Mouse (Mus musculus) hindbrain, postnatal 0 days (tissue): Measurements from ENCODE around the gene Ivd. TPM values are rescaled to one million over a fixed set of nuclear protein-coding genes. Genes with fewer than 3 reads are reported as not detected.
A peak's percentile ranks its signal among the peaks of the same experiment; 100 is the strongest.

ENCODE experiments used
- ATAC-seq: fragments of 200-750 bp; cut with Nextera tagmentation; 2 replicates; pipeline ENCODE4 v1.8.0; 2017; ENCODE audit warnings: mild to moderate bottlenecking, moderate TSS enrichment, moderate library complexity
- DNase-seq: peaks from one replicate; pipeline ENCODE4 v3.0.0-alpha.2; 2015; ENCODE audit warnings: low spot score
- H3K27ac ChIP-seq: fragments of 300-500 bp; sonication (generic); 2 replicates; pipeline ENCODE4 v1.5.1; 2014; ENCODE audit warnings: mild to moderate bottlenecking
- H3K27me3 ChIP-seq: fragments of 300-500 bp; sonication (generic); 2 replicates; pipeline ENCODE4 v1.6.1; 2014; ENCODE audit warnings: low read length, mixed read lengths; ENCODE audit not compliant: insufficient read depth
- H3K36me3 ChIP-seq: fragments of 300-500 bp; sonication (generic); 2 replicates; pipeline ENCODE4 v1.6.1; 2014; ENCODE audit warnings: low read length, mixed read lengths; ENCODE audit not compliant: insufficient read depth
- H3K4me1 ChIP-seq: fragments of 300-500 bp; sonication (generic); 2 replicates; pipeline ENCODE4 v1.6.1; 2014; ENCODE audit warnings: antibody characterized with exemption, low read length, mixed read lengths; ENCODE audit not compliant: insufficient read depth
- H3K4me2 ChIP-seq: fragments of 300-500 bp; sonication (generic); 2 replicates; pipeline ENCODE4 v1.6.1; 2014; ENCODE audit warnings: low read depth, mild to moderate bottlenecking, low read length, moderate library complexity, mixed read lengths
- H3K4me3 ChIP-seq: fragments of 300-500 bp; sonication (generic); 2 replicates; pipeline ENCODE4 v1.5.1; 2014; ENCODE audit warnings: low read length
- H3K9ac ChIP-seq: fragments of 300-500 bp; sonication (generic); replicated peaks from 2 replicates; pipeline ENCODE4 v1.6.1; 2014; ENCODE audit warnings: mild to moderate bottlenecking, low read length, moderate library complexity, mixed read lengths
- H3K9me3 ChIP-seq: fragments of 300-500 bp; sonication (generic); 2 replicates; pipeline ENCODE4 v1.6.1; 2016; ENCODE audit warnings: low read length, mixed read lengths
- CTCF ChIP-seq: IDR thresholded peaks from 2 replicates; pipeline ENCODE4 v1.5.1; 2016; ENCODE audit warnings: antibody characterized with exemption, control low read depth, low read depth
- WGBS: fragments of 180-500 bp; shearing (Covaris S2); extraction: QIAGEN DNeasy Blood & Tissue Kit; methylation state at CpG from one replicate; pipeline ENCODE4 v1.1.7; 2014; 5-methylcytosine and 5-hydroxymethylcytosine counted together
- polyA plus RNA-seq: library from polyadenylated mRNA; unstranded; fragments of >200 nt; fragmentation: Nextera tagmentation; extraction: Ambion mirVana; gene quantifications from 2 replicates; pipeline ENCODE4 v1.2.1, GENCODE M21; 2015
- total RNA-seq: library from RNA; depleted of rRNA; stranded (reverse); fragments of >200 nt; gene quantifications from 2 replicates; pipeline ENCODE4 v1.2.3, GENCODE M21; 2014

The Ivd gene
- total and polyA plus RNA-seq, 2 experiments from 2014 or later = 61.7 to 101 TPM

DNA sequence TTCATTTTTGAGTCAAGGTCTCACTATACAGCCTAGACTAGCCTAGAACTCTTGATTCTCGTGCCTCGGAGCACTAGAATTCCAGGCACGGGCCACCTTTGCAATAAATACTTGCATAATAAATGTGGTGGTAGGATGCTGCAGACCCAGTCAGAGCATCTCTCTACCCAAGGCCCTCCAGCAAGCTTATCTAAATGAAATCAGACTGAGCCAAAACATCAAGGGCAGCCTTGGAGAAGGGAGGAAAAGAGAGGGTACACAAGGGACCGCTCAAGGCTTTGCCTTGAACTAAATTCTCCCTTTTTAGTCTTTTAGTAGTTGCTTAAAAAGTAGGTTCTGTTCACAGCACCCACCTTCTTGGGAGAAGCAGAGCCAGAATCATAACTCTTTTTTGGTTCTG, 29.4 kb downstream of the Ivd start:
- no peak overlapping the region for H3K9ac ChIP-seq
- no peaks in the 10 kb centered on the region for H3K4me1 ChIP-seq
- no peak for TF ChIP-seq CTCF
- WGBS = 81% methylated on average over 4 of the region's 4 CpGs
- H3K27me3 ChIP-seq = peaks cover 13% of the 10 kb centered on the region
- no peak for DNase-seq
- H3K36me3 ChIP-seq = no peaks in the 10 kb centered on the region
- H3K27ac ChIP-seq = no peak overlapping the region
- H3K4me2 ChIP-seq = no peak overlapping the region
- no peak overlapping the region for H3K4me3 ChIP-seq
- H3K9me3 ChIP-seq = no peaks in the 10 kb centered on the region
- no peak for ATAC-seq

DNA sequence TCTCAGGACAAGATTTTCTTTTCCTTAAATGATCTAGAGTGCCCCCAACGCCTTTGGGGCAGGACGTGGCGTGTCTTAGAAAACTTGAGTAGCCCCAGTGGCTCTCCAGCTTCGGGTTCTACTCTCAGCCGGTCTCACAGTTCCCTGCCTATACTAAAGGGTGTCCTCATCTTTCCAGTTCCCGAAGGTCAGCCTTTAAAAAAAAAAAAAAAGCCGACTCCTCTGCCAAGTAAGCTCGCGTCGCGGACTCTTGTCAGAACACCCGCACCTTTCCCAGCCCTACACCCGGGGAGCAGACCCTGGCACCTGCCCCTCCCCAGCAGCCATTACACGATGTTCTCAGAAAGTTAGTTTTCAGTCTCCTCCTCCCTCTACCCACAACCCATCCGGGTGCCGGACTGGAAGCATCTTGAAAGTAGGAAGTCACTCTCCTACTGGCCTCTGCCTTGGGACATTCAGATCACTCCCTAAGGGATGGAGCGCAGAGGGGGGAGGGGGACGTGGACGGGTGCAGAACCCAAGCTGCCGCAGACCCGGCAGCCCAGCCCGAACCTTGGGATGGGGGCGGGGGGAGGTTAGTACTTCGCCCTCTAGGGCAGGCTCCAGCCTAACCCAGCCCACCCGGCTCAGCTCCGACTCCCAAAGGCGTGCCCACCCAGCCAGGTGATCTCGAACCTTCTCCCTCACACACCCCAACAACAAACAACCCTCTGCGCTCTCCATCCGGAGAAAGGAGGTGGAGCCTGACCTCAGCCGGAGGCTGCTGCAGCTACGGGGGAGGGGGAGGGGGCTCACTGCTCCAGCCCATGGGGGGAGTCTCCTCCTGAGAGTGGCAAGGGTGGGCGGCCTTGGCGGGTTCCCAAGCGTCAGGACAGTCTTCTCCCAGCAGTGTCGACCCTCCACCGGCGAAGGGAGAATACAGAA, 34.5 kb downstream of the Ivd start:
- peaks cover 46% of the 10 kb centered on the region for H3K27me3 ChIP-seq
- H3K9ac ChIP-seq = peak overlapping the region; percentile 43; the same call in 1 of the 2 replicates
- H3K9me3 ChIP-seq = no peaks in the 10 kb centered on the region
- no peaks in the 10 kb centered on the region for H3K36me3 ChIP-seq
- peak overlapping the region; percentile 43 for H3K4me3 ChIP-seq
- no peak overlapping the region for H3K27ac ChIP-seq
- ATAC-seq (no peak), DNase-seq (peak; percentile 38)
- no peak for TF ChIP-seq CTCF
- 3% methylated on average over 37 of the region's 38 CpGs for WGBS
- peaks cover 13% of the 10 kb centered on the region for H3K4me1 ChIP-seq
- H3K4me2 ChIP-seq = peak overlapping the region; percentile 85

DNA sequence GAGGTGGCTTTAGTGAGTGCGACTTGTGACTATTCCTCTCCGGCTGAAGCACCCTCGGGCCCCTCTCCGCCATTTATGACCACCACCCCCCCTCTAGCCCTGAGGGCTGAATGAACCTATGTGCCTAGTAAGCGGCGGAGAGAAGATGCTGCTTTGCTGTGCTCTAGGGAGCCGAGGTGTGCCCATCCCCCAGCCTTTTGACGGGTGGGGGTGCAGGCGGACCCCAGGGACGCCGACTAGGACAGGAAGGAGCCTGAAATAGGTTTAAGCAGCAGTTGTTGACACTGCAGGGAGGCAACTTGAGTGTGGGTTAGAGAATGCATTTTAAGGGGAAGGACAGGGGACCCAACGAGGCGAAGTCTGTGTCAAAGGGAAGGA, 35.1 kb downstream of the Ivd start:
- Histone ChIP-seq H3K27me3 (peaks cover 46% of the 10 kb centered on the region), H3K9ac (peak overlapping the region; percentile 43), H3K9me3 (no peaks in the 10 kb centered on the region), H3K36me3 (no peaks in the 10 kb centered on the region), H3K4me1 (peaks cover 13% of the 10 kb centered on the region), H3K4me2 (peak overlapping the region; percentile 85), H3K27ac (no peak overlapping the region), H3K4me3 (peak overlapping the region; percentile 43)
- DNase-seq = no peak
- no peak for TF ChIP-seq CTCF
- no peak for ATAC-seq
- WGBS = 0% methylated on average over 13 of the region's 13 CpGs

- peaks cover 46% of the 10 kb centered on the region for H3K27me3 ChIP-seq
Measured at GRCm38 (mm10) chr2:118897392-118897791, 35.6 kb downstream of the Ivd start.

GRCm38 (mm10) chr2:118897808-118898207, 36.1 kb downstream of the Ivd start:
- Histone ChIP-seq H3K9me3 (no peaks in the 10 kb centered on the region), H3K27me3 (peaks cover 46% of the 10 kb centered on the region), H3K4me1 (peaks cover 14% of the 10 kb centered on the region), H3K4me2 (no peak overlapping the region), H3K4me3 (no peak overlapping the region), H3K27ac (no peak overlapping the region), H3K36me3 (no peaks in the 10 kb centered on the region), H3K9ac (no peak overlapping the region)
- WGBS = under 1% methylated on average over 11 of the region's 11 CpGs
- TF ChIP-seq CTCF = no peak
- DNase-seq (no peak), ATAC-seq (no peak)

More at GRCm38 (mm10) chr2:118897392-118897791, 35.6 kb downstream of the Ivd start:
- TF ChIP-seq CTCF = no peak
- ATAC-seq = no peak
- DNase-seq = no peak
- H3K36me3 ChIP-seq = no peaks in the 10 kb centered on the region
- peaks cover 13% of the 10 kb centered on the region for H3K4me1 ChIP-seq
- peak overlapping the region; percentile 85 for H3K4me2 ChIP-seq
- no peaks in the 10 kb centered on the region for H3K9me3 ChIP-seq
- H3K9ac ChIP-seq = no peak overlapping the region
- no peak overlapping the region for H3K27ac ChIP-seq
- H3K4me3 ChIP-seq = peak overlapping the region; percentile 43
- 4% methylated on average over 7 of the region's 7 CpGs for WGBS

GRCm38 (mm10) chr2:118898771-118899170, 37.0 kb downstream of the Ivd start:
- TF ChIP-seq CTCF = no peak
- H3K27ac ChIP-seq = no peak overlapping the region
- ATAC-seq = no peak
- WGBS = 4% methylated on average over 4 of the region's 4 CpGs
- H3K9me3 ChIP-seq = no peaks in the 10 kb centered on the region
- H3K4me2 ChIP-seq = no peak overlapping the region
- no peak overlapping the region for H3K9ac ChIP-seq
- no peaks in the 10 kb centered on the region for H3K36me3 ChIP-seq
- peaks cover 22% of the 10 kb centered on the region for H3K4me1 ChIP-seq
- H3K4me3 ChIP-seq = no peak overlapping the region
- no peak for DNase-seq
- peaks cover 46% of the 10 kb centered on the region for H3K27me3 ChIP-seq

DNA sequence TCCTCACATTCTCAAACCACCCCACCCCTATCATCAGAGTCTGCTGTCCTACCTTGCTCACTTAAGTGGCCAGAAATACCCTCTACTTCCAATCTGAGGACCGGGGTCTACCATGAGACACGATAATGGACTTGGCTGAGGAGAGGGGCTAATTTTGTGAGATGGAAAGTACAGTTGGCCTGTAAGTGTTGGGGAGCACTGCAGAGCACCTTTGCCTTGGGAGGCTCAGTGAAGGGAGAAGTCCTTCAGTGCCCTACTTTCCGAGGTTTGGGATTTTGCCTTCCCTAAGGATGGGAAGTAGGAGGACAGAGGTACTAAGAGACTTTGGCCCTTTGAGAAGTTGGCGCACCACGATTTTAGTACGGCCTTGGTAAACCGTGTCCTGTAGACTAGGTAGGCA, 37.6 kb downstream of the Ivd start:
- peaks cover 46% of the 10 kb centered on the region for H3K27me3 ChIP-seq
- TF ChIP-seq CTCF = no peak
- H3K36me3 ChIP-seq = no peaks in the 10 kb centered on the region
- WGBS = 14% methylated on average over 7 of the region's 7 CpGs
- no peak for ATAC-seq
- H3K9me3 ChIP-seq = no peaks in the 10 kb centered on the region
- H3K4me1 ChIP-seq = peaks cover 22% of the 10 kb centered on the region
- H3K9ac ChIP-seq = no peak overlapping the region
- H3K4me3 ChIP-seq = no peak overlapping the region
- no peak overlapping the region for H3K27ac ChIP-seq
- no peak overlapping the region for H3K4me2 ChIP-seq
- DNase-seq = no peak
